Mouse (Mus musculus): ENCODE measurements around the gene Hsd11b1. TPM values are rescaled to one million over a fixed set of nuclear protein-coding genes. Genes with fewer than 3 reads are reported as not detected.
"Not testable (repeated sequence)": the region's sequence is repeated elsewhere in the genome, so short reads cannot be mapped to it uniquely, and the experiment has no call there.

Hsd11b1 gene
- polyA plus RNA-seq, 1 experiment from 2014 or later, result 0.60 TPM

GRCm38 (mm10) chr1:193295920-193296319, 32.0 kb upstream of the Hsd11b1 start:
- H3K9ac ChIP-seq, result no peak overlapping the region
- H3K4me1 ChIP-seq, result no peaks in the 10 kb centered on the region
- ATAC-seq (ENCODE audit: insufficient number of reproducible peaks, insufficient read depth, low FRiP score, low TSS enrichment, low read depth), result no peak
- no peak overlapping the region for H3K4me3 ChIP-seq
- no peak overlapping the region for H3K4me2 ChIP-seq
- no peaks in the 10 kb centered on the region for H3K36me3 ChIP-seq
- 84% methylated on average over 5 of the region's 5 CpGs for WGBS
- no peak overlapping the region for H3K27ac ChIP-seq
- H3K9me3 ChIP-seq, result no peaks in the 10 kb centered on the region
- H3K27me3 ChIP-seq, result no peaks in the 10 kb centered on the region

GRCm38 (mm10) chr1:193293926-193294325, 30.1 kb upstream of the Hsd11b1 start:
- Histone ChIP-seq H3K4me2 (no peak overlapping the region), H3K4me1 (no peaks in the 10 kb centered on the region), H3K27ac (no peak overlapping the region), H3K36me3 (no peaks in the 10 kb centered on the region), H3K4me3 (no peak overlapping the region), H3K27me3 (no peaks in the 10 kb centered on the region), H3K9me3 (no peaks in the 10 kb centered on the region), H3K9ac (no peak overlapping the region)
- WGBS, result 76% methylated on average over 3 of the region's 3 CpGs
- no peak for ATAC-seq (ENCODE audit: insufficient number of reproducible peaks, insufficient read depth, low FRiP score, low TSS enrichment, low read depth)

GRCm38 (mm10) chr1:193293039-193293438, 29.2 kb upstream of the Hsd11b1 start:
- Histone ChIP-seq H3K4me2 (no peak overlapping the region), H3K9ac (no peak overlapping the region), H3K27me3 (no peaks in the 10 kb centered on the region), H3K4me3 (no peak overlapping the region), H3K4me1 (no peaks in the 10 kb centered on the region), H3K9me3 (no peaks in the 10 kb centered on the region), H3K36me3 (no peaks in the 10 kb centered on the region), H3K27ac (no peak overlapping the region)
- 68% methylated on average over 2 of the region's 2 CpGs for WGBS
- ATAC-seq (ENCODE audit: insufficient number of reproducible peaks, insufficient read depth, low FRiP score, low TSS enrichment, low read depth), result no peak

GRCm38 (mm10) chr1:193290686-193291085, 26.8 kb upstream of the Hsd11b1 start:
- no peak overlapping the region for H3K27ac ChIP-seq
- no peak overlapping the region for H3K4me3 ChIP-seq
- no peaks in the 10 kb centered on the region for H3K36me3 ChIP-seq
- H3K4me1 ChIP-seq, result no peaks in the 10 kb centered on the region
- H3K9me3 ChIP-seq, result no peaks in the 10 kb centered on the region
- H3K9ac ChIP-seq, result no peak overlapping the region
- ATAC-seq (ENCODE audit: insufficient number of reproducible peaks, insufficient read depth, low FRiP score, low TSS enrichment, low read depth), result no peak
- H3K4me2 ChIP-seq, result no peak overlapping the region
- no peaks in the 10 kb centered on the region for H3K27me3 ChIP-seq

GRCm38 (mm10) chr1:193289914-193290313, 26.0 kb upstream of the Hsd11b1 start:
- Histone ChIP-seq H3K27ac (no peak overlapping the region), H3K9ac (no peak overlapping the region), H3K4me1 (no peaks in the 10 kb centered on the region), H3K27me3 (no peaks in the 10 kb centered on the region), H3K4me2 (no peak overlapping the region), H3K9me3 (no peaks in the 10 kb centered on the region), H3K36me3 (no peaks in the 10 kb centered on the region), H3K4me3 (no peak overlapping the region)
- WGBS, result 89% methylated on average over 5 of the region's 5 CpGs
- no peak for ATAC-seq (ENCODE audit: insufficient number of reproducible peaks, insufficient read depth, low FRiP score, low TSS enrichment, low read depth)

- Histone ChIP-seq H3K27me3 (no peaks in the 10 kb centered on the region), H3K27ac (no peak overlapping the region), H3K36me3 (no peaks in the 10 kb centered on the region), H3K9ac (no peak overlapping the region), H3K4me2 (no peak overlapping the region), H3K4me3 (no peak overlapping the region), H3K9me3 (no peaks in the 10 kb centered on the region), H3K4me1 (no peaks in the 10 kb centered on the region)
- 91% methylated on average over 3 of the region's 3 CpGs for WGBS
- no peak for ATAC-seq (ENCODE audit: insufficient number of reproducible peaks, insufficient read depth, low FRiP score, low TSS enrichment, low read depth)
Measured at GRCm38 (mm10) chr1:193289076-193289475, 25.2 kb upstream of the Hsd11b1 start.

GRCm38 (mm10) chr1:193287578-193287977, 23.7 kb upstream of the Hsd11b1 start:
- Histone ChIP-seq H3K27me3 (no peaks in the 10 kb centered on the region), H3K36me3 (no peaks in the 10 kb centered on the region), H3K4me2 (no peak overlapping the region), H3K4me3 (no peak overlapping the region), H3K9ac (no peak overlapping the region), H3K27ac (no peak overlapping the region), H3K9me3 (no peaks in the 10 kb centered on the region), H3K4me1 (no peaks in the 10 kb centered on the region)
- ATAC-seq (ENCODE audit: insufficient number of reproducible peaks, insufficient read depth, low FRiP score, low TSS enrichment, low read depth), result no peak
- 89% methylated on average over 2 of the region's 2 CpGs for WGBS

- H3K9ac ChIP-seq; H3K27me3 ChIP-seq; H3K4me1 ChIP-seq; H3K4me2 ChIP-seq; H3K4me3 ChIP-seq; H3K36me3 ChIP-seq; H3K9me3 ChIP-seq; ATAC-seq (ENCODE audit: insufficient number of reproducible peaks, insufficient read depth, low FRiP score, low TSS enrichment, low read depth); H3K27ac ChIP-seq: not testable (repeated sequence)
- WGBS, result 85% methylated on average over 3 of the region's 3 CpGs
Measured at GRCm38 (mm10) chr1:193285766-193286325, 22.0 kb upstream of the Hsd11b1 start.

GRCm38 (mm10) chr1:193284228-193284779, 20.4 kb upstream of the Hsd11b1 start:
- 80% methylated on average over 7 of the region's 7 CpGs for WGBS
- ATAC-seq (ENCODE audit: insufficient number of reproducible peaks, insufficient read depth, low FRiP score, low TSS enrichment, low read depth), result no peak; the same call in 1 of the 2 replicates
- H3K4me3 ChIP-seq, result no peak overlapping the region

GRCm38 (mm10) chr1:193281344-193281743, 17.5 kb upstream of the Hsd11b1 start:
- Histone ChIP-seq H3K9ac (no peak overlapping the region), H3K4me1 (peaks cover 3% of the 10 kb centered on the region; the same call in 1 of the 2 replicates), H3K4me2 (no peak overlapping the region), H3K27me3 (no peaks in the 10 kb centered on the region), H3K4me3 (no peak overlapping the region), H3K27ac (no peak overlapping the region), H3K9me3 (no peaks in the 10 kb centered on the region), H3K36me3 (no peaks in the 10 kb centered on the region)
- no peak for ATAC-seq (ENCODE audit: insufficient number of reproducible peaks, insufficient read depth, low FRiP score, low TSS enrichment, low read depth)
- WGBS, result 88% methylated on average over 2 of the region's 2 CpGs

More at GRCm38 (mm10) chr1:193284228-193284779, 20.4 kb upstream of the Hsd11b1 start:
- H3K36me3 ChIP-seq, result no peaks in the 10 kb centered on the region
- no peak overlapping the region for H3K9ac ChIP-seq
- no peak overlapping the region for H3K4me2 ChIP-seq
- no peaks in the 10 kb centered on the region for H3K27me3 ChIP-seq
- no peak overlapping the region for H3K27ac ChIP-seq
- no peaks in the 10 kb centered on the region for H3K4me1 ChIP-seq
- no peaks in the 10 kb centered on the region for H3K9me3 ChIP-seq

- Histone ChIP-seq H3K4me1 (peaks cover 3% of the 10 kb centered on the region; the same call in 1 of the 2 replicates), H3K36me3 (no peaks in the 10 kb centered on the region), H3K27me3 (no peaks in the 10 kb centered on the region), H3K9me3 (no peaks in the 10 kb centered on the region), H3K9ac (no peak overlapping the region), H3K4me2 (no peak overlapping the region), H3K27ac (no peak overlapping the region), H3K4me3 (no peak overlapping the region)
- 75% methylated on average over 4 of the region's 4 CpGs for WGBS
- ATAC-seq (ENCODE audit: insufficient number of reproducible peaks, insufficient read depth, low FRiP score, low TSS enrichment, low read depth), result no peak
Measured at GRCm38 (mm10) chr1:193279492-193279891, 15.6 kb upstream of the Hsd11b1 start.

- Histone ChIP-seq H3K27me3 (no peaks in the 10 kb centered on the region), H3K36me3 (no peaks in the 10 kb centered on the region), H3K9ac (no peak overlapping the region), H3K9me3 (no peaks in the 10 kb centered on the region), H3K4me1 (peaks cover 4% of the 10 kb centered on the region), H3K4me2 (no peak overlapping the region), H3K27ac (no peak overlapping the region), H3K4me3 (no peak overlapping the region)
- no peak for ATAC-seq (ENCODE audit: insufficient number of reproducible peaks, insufficient read depth, low FRiP score, low TSS enrichment, low read depth)
- 32% methylated on average over 6 of the region's 6 CpGs for WGBS
Measured at GRCm38 (mm10) chr1:193278414-193279045, 14.7 kb upstream of the Hsd11b1 start.

Measured in embryonic facial prominence, embryonic 13.5 days (tissue).